Mouse (Mus musculus) cerebellum, adult 11 months (tissue): ENCODE results near the gene Gm38431.

Experiments used
- DNase-seq: peaks from one replicate; pipeline ENCODE4 v3.0.0; 2022

Gene Gm38431

DNA sequence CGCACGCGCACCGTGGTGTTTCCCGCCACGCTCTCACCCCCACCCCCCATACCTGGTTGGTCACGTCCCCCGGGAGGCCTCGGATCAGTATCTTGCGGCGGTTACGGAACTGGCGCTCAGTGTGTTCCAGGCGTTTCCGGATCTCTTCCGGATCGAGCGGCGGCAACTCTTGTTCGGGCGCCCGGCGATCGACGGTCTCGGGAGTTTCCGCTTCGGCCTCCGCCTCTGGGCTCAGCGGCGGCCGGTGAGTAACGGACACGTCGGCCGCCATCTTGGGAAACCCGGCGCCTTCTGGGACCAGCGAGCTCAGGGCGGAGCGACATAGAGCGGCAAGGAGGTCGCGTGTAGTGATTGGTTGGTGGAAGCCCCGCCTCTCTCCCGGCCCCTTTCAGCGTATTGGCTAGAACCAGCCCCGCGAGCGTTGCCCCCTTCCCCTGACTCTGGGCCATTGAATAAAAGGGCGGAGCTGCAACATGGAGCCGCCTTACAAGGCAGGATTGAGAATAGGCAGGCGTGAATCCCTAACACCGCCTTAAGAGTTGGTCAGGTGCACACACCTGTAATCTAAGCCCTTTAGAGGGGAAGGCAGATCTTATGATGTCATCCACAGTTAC, at the start of gene Gm38431, which contains the start of gene Raver1:
TSS of gene Gm38431 (minus strand) at position 291 of the 614 bp plus-strand sequence.
TSS of gene Raver1 (minus strand) at position 302 of the 614 bp plus-strand sequence.
- DNase-seq: peak; percentile 97

DNA sequence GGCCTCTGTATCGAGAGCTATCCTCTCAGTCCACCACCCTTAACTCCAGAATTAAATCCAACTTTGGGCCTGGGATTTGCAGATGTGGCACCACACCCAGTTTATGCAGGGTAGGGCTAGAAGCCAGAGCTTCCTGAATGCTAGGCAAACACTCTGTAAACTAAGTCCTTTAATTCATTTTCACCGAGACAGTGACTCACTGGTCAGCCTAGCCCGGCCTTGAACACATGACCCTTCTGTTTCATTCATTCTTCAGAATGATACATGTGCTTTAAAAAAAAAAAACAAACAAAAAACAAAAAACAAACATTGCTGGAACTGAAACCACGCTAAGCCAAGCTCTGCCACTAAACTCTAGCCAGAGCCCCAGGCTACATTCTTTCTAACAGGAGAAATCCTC, 46.6 kb upstream of the Gm38431 start:
- DNase-seq: no peak

DNA sequence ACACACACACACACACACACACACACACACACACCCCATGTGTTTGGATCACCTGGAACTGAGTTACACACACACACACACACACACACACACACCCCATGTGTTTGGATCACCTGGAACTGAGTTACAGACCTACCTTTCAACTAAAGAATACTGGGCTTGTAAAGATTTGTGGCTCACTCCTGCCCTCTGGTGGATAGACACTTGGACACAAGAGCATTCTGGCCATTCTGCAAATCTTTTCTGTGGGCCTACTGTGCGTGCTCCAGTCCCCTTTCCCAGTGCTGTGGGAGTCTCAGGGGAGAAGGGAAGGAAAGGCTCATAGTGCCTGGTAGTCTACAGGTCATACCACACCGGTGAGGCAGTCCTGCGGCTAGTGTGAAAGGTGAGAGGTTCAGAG, 45.4 kb upstream of the Gm38431 start:
- peak; percentile 42 for DNase-seq

DNA sequence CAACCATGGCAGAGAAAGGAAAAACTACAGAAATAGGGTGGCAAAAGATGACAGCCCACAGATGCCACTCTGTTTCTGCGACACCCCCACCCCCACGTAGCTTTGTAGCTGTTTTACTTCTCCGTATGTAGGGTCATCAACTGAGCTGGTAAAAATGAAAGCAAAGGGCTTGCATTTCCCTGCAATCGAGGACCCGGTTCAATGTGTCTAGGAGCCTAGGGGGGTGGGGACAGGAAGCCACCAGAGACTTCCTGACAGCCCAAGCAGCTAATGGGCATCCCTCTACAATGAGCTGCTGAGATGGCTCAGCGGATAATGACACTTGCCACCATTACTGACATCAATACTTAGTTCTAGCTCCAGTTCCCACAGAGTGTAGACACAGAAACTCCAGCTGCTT, 44.6 kb upstream of the Gm38431 start:
- DNase-seq: no peak

DNA sequence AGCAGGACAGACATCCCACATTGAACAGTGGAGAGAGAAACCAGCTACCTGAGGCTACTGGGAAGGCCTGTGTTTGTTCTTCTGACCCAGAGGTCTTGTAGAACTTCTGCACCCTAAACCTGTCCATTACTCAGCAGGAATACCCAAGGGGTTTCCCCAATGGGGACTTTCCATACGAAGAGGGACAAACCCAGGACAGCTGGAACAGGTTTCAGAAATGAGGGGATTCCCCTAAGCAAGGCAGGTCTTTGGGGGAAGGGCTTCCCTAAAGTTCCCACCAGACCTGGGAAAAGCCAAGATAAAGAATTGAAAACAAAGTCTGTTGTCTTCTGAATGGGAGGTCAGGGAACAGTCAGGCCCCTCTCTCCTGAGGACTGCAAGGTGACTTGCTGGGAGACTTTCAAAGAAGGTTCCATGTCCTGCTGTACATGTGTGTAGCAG, 44.2 kb upstream of the Gm38431 start:
- no peak for DNase-seq

DNA sequence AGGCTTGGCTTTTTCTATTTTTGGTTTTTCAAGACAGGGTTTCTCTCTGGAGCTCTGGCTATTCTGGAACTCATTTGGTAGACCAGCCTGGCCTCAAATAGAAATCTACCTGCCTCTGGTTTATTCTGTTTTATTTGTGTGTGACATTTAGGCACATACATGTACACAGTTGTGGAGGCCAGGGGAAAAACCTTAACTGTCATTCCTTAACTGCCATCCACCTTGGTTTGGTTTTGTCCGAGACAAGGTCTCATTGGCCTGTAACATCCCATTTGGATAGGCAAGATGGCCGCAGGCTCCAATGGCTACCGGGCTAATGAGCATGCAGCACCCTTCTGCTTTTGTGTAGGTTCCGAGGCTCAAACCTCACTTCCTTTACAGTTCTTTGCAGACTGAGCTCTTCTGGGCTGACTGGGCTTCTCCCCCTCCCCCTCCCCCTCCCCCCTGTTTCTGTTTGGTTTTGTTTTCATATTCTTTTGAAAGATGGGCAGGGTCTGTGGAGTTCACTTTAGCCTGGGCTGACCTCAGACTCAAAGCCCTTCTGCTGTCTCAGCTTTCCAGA, 43.6 kb upstream of the Gm38431 start:
- no peak for DNase-seq

DNA sequence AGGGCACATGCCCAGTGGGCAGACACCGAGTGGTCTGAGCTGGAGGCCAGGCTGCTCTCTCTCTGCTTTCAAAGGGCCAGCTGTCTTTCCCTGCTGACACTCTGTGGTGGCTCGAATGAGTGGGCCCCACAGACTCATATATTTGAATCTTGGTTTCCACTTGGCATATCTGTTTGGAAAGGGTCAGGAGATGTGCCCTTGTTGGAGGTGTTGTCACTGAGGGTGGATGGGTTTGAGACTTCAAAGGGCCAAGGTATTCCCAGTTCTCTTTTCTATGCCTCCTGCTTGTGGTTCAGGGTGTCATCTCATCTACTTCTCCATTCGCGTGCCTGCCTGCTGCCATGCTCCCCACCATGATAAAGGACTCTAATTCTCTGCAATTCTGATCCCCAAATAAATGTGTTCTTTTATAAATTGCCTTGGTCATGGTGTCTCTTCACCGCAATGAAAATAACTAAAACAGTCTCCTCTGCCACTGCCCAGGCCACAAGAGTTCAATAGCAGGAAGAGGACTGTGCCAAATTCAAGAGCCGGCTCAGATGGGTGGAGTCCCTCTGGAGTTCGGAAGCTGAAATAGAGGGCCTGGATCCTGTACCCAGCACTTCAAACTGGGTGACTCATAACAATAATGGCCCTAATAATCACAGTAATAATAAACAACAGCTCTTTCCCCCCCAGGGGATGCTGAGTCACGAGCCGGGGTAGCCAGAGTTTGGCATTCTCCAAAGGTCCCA, 43.0 kb upstream of the Gm38431 start:
- no peak for DNase-seq

DNA sequence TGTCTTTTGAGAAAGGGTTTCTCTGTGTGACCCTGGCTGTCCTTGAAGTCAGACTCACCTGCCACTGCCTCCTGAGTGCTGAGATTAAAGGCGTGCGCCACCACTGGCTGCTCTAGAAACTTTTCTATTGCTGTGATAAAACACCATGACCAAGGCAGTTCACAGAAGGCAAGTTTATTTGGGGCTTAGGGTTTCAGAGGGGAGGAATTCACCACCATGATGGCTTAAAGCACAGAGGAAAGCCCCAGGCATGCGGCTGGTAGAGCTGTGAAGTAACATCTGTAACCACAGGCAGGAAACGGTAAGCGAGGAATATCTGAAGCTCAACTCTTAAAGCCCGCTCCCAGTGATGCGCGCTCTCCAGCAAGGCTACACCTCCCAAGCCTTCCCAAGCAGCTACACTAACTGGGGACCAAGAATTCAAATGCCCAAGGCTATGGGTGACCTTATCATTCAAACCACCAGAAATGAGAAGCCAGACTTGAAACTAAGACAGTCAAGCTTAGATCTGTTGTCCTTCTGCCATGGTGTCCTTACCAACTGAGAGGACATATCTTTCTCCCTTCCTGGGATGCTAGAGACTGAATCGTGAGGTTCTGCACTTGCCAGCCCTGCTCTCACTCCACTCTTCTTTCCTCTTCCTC, 41.4 kb upstream of the Gm38431 start:
- no peak for DNase-seq

DNA sequence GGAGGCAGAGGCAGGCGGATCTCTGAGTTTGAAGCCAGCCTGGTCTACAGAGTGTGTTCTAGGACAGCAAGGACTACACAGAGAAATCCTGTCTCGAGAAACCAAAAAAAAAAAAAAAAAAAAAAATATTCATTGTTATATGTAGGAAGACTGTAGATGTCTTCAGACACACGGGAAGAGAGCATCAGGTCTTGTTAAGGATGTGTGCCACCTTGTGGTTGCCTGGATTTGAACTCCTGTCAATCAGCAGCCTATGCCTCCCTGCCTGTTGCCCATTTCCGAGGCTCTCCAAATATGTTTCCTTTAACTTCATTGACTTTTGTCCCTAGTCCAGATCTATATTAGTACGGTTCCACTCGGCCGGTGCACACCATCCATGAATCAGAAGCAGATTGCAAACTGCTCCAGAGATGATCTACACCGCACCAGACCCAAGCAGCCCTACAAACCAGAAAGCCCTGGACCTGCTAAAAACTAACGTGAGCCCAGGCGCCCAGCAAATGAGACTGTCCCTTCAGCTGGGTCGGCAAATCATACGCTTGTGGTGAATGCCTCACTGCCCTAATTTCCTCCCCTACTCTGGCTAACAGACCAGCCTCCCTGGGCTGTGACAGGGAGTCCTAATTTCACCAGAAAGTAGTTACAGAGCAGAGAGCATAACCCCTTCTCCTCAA, 40.4 kb upstream of the Gm38431 start:
- no peak for DNase-seq

DNA sequence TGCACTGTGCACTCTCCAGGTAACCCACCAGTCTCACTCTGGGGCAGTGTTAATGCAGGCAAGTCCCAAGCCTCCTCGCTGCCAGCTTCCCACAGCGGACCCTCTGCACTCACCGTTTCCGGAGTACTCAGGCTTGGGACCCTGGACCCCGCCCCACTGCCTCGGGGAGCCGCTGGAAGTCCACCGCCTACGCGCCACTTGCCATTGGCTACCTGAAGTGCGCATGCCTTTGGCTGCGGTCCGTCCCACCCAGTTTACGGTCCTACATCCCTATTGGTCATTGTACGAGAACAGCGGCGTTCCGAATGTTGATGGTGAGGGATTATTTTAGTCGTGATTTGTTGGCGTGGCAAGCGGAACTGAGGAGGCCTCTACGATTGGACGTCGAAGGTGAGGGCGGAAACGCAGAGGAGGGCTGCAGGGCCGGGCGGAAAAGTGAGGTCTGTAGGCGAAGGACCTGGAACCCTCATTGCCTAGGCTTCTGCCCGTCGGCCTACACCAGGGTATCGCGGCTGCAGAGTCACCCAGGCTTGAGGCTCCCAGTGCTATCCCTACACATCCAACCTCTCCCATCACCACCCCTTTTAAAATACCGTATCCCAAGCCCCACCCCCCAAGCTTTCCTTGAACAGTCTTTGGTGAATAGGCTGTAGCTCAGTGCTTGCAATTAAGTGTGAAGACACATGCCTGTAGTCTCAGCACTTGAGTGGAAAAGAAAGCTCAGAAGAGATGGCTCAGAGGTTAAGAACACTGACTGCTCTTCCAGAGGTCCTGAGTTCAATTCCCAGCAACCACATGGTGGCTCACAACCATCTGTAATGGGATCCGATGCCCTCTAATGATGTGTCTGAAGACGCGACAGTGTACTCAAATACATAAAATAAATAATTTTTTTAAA, 39.5 kb upstream of the Gm38431 start, which contains the start of gene Tyk2:
TSS of gene Tyk2 (minus strand) at position 185 of the 898 bp plus-strand sequence.
- DNase-seq: peak; percentile 87

DNA sequence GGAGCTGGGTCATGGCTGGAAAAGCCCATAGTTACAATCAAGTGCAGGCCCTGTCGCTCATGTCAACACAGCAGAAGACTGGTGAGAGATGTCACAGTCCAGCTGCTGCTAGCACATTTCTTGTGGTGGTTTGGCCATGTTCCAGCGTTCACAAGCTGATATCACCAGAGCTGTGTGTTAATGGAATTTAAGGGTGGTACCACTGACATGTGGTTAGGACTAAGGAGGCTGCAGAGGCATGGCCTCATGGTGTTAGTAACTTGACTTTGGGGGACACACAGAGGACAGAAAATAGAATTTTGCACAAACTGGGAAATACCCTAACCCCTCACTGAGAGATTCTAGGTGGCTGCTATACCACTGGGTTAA, 34.4 kb upstream of the Gm38431 start:
- no peak for DNase-seq

DNA sequence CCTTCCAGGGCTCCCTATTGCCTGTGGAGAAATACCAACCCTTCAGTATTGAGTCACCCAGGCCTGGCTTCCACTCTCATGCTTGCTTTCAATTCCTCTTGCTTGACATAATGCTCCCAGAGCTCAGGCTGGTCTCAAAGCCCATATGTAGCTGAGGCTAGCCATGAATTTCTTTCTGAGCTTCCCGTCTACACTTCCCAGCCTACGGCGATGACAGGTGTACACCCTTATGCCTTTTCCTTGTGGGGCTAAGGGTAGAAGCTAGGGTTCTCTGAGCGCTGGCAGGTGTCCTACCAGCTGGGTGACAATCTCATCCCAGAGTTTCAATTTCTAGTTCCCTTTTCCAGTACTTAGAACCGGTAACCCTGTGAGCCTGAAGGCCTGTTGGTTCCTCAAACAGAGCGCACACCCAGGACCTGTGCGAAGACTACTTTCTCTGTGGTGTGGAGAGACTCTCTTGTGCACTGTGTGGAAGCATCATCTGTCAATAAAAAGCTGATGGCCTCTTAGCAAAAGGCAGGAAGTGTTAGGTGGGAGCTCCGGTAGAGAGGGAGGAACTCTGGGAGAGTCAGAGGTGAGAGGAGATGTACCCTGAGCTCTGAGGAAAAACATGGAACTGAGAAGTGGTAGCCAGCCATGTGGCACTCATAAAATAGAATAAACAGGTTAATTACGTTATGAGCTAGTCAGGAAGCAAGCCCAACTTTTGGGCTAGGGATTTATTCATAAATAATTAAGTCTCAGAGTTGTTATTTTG, 33.9 kb upstream of the Gm38431 start:
- DNase-seq: no peak

DNA sequence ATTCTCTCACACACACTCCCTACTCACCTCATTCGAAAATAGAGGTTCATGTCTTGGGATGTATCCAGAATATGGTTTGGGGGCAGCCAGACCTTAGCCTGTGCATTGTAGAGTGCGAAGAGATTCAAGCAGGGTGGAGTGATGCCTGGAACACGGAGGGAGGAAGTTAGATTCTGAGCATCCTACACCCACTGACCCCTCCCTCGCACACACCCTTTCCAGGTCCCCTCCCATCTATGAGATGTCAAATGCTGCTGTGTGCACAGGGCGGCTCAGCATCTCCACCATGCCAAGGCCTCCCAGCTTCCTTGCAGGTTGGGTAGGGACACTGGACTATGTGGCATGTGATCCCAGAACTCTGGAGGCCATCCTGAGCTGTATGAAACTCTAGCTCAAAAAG, 33.0 kb upstream of the Gm38431 start:
- DNase-seq: no peak

DNA sequence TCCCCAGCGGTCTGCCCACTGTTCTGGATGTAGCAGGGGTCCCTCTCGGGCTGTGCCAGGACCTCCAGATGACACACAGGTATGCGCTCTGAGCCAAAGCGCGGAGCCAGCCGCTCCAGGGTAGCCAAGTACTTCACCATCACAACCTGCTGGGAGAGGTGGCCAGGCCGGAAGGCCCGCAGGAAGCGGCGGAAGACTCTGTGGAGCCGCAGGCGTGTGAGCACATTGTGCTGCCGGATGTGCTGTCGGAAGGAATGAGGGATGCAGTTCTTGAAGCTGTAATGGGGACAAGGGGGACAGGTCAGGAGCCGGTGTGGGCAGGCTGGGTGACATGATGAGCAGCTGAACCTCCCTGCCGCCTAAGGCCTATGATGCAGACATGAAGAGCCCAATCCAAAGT, 29.7 kb upstream of the Gm38431 start:
- DNase-seq: no peak

DNA sequence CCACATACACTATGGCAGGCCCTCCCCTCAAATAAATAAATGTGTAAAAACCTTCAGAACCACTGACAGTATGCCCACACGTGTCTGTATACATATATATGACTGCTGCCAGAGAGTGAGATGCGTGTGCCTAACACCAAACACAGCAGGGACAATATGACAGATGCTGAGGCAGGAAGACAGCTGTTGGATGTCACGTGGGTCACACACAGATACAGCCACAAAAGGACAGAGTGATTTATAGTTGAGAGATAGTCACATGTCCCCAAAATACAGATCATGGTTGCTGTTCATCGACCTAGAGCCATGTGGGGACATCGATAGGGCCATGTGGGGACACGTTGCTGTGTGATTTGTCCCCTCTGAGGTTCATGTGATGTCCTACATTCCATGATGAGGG, 25.3 kb upstream of the Gm38431 start:
- no peak for DNase-seq

DNA sequence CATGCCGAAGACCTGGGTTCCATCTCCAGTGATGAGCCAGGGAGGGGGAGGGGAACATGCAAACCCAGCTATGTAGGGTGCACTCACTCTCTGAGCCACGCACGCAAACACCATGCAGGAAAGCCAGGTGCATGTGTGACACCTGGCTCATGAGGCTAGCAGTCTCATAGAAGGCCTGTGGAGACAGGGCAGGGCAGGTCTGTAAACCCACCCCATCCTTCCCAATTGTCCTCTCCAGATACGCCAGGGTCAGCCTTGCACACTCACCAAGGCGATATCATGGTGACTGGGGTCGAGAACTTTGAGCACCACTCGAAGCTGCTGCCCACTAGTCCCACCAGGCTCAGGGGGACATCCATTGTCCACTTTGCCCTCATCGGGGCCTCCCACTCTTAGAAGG, 23.3 kb upstream of the Gm38431 start:
- no peak for DNase-seq

DNA sequence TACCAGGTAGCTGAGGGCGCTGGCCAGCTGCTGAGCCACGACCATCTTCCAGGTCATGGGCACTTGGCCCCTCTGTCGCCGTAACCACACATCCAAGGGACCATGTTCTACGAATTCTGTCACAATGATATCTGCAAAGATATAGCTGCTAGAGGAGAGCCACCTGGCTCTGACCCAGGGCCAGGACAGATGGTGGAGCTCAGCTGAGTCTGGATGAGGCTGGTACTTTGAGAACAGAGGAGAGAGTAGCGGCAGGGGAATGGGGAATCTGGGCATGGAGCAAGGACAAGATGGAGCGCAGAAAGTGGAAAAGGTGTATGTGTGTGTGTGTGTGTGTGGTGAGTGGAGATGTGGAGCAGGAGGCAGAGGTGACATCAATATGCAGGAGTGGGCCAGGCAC, 22.4 kb upstream of the Gm38431 start:
- DNase-seq: no peak

DNA sequence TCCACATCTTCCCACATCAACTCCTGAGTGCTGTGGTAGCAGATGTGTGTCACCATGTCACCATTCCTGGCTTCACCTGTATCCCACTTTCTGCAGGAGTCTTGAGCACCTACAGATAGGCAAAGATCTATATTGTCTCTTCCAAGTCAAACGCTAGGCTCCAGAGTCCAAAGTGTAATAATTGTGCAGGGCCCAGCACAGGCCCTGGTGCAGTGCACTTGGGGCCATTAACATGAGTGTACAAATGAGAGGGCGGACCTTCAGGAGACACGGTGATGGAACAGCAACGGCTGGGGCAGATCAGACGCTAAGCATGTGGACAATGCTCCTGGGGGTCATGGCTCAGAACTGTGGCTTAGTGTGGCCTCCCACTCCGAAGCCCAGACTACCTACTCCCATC, 22.0 kb upstream of the Gm38431 start:
- no peak for DNase-seq

DNA sequence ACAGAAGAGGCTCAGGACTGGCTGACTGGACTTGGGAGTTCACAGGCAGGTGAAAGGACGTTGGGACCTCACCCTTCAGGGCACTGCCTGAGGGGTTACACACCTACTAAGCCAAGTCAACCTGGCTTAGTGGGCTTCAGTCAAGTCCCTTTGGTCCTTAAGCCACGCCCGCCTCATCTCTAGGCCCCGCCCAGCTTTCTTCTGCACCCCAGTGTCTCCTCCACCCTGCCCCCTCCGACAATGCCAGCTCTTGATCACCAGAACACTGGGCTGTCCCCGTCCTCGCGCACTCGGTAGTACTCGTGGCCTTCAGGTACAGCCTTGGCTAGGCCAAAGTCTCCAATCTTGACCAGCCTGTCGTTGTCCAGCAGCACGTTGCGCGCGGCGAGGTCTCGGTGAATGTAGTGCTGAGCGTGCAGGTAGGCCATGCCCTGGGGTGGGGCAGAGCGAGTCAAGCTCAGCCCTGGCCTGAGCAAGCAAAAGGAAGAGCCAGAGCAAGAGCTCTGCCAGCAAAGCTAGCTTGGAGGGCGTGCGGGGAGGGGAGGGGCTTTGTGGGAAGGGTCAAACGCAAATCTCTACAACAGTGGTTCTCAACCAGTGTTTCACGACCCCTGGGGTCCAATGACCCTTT, 15.9 kb upstream of the Gm38431 start:
- DNase-seq: no peak

DNA sequence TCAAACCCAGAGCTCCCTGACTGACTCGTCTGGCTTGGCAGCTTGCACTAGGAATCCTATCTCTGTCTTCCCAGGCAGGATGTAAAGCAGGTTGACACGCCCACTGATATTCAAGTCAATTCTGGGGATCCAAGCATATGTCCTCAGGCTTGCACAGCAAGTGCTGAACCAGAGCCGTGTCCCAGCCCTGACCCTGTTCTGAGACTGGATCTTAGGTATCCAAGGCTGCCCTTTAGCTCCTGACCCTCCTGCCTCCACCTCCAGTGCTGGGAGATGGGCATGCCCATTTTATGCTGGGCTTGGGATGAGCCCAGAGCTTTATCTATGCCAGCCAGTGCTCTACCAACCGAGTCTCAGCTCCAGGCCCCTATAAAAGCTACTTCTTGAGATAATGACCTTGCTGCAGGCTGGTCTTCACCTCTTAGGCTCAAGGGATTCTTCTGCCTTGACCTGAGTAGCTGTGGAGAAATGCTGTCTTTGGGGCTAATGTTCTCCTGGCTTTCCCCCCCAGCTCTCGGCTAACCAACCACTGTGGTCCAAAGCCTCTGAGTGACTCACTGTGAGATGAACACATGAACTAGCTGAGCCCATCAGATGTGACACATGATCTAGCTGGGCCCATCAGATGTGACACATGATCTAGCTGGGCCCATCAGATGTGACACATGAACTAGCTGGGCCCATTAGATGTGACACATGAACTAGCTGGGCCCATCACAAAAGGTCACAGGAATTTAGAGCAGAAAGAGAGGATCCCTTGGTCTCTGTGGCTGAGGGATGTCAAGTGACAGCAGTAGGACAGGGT, 14.2 kb upstream of the Gm38431 start:
- no peak for DNase-seq
